Mouse (Mus musculus) kidney, embryonic 16.5 days (tissue): ENCODE measurements around the gene Pspn. TPM values are rescaled to one million over a fixed set of nuclear protein-coding genes. Genes with fewer than 3 reads are reported as not detected.

Source experiments
- ATAC-seq: fragments of 200-750 bp; cut with Nextera tagmentation; 2 replicates; pipeline ENCODE4 v1.8.0; 2017; ENCODE audit warnings: moderate TSS enrichment; ENCODE audit not compliant: low FRiP score, low TSS enrichment
- H3K27ac ChIP-seq: fragments of 300-500 bp; sonication (generic); 2 replicates; pipeline ENCODE4 v1.5.1; 2014; ENCODE audit warnings: low read length
- H3K27me3 ChIP-seq: fragments of 300-500 bp; sonication (generic); 2 replicates; pipeline ENCODE4 v1.6.1; 2014; ENCODE audit warnings: low read length, control low read depth, mixed read lengths; ENCODE audit not compliant: insufficient read depth
- H3K36me3 ChIP-seq: fragments of 300-500 bp; sonication (generic); 2 replicates; pipeline ENCODE4 v1.6.1; 2014; ENCODE audit warnings: low read length, control low read depth, mixed read lengths; ENCODE audit not compliant: insufficient read depth
- H3K4me1 ChIP-seq: fragments of 300-500 bp; sonication (generic); 2 replicates; pipeline ENCODE4 v1.6.1; 2014; ENCODE audit warnings: low read length, control low read depth, mixed read lengths; ENCODE audit not compliant: insufficient read depth
- H3K4me2 ChIP-seq: fragments of 300-500 bp; sonication (generic); replicated peaks from 2 replicates; pipeline ENCODE4 v1.6.1; 2014; ENCODE audit warnings: low read depth, low read length
- H3K4me3 ChIP-seq: fragments of 300-500 bp; sonication (generic); 2 replicates; pipeline ENCODE4 v1.5.1; 2014; ENCODE audit warnings: mild to moderate bottlenecking, low read length
- H3K9ac ChIP-seq: fragments of 300-500 bp; sonication (generic); replicated peaks from 2 replicates; pipeline ENCODE4 v1.6.1; 2014; ENCODE audit warnings: low read length
- H3K9me3 ChIP-seq: fragments of 300-500 bp; sonication (generic); 2 replicates; pipeline ENCODE4 v1.6.1; 2016; ENCODE audit warnings: low read length, control low read depth
- WGBS: fragments of 180-500 bp; shearing (Covaris S2); extraction: QIAGEN DNeasy Blood & Tissue Kit; methylation state at CpG from one replicate; pipeline ENCODE4 v1.1.7; 2014; 5-methylcytosine and 5-hydroxymethylcytosine counted together
- polyA plus RNA-seq: library from polyadenylated mRNA; unstranded; fragments of >200 nt; fragmentation: Nextera tagmentation; extraction: Ambion mirVana; gene quantifications from 2 replicates; pipeline ENCODE4 v1.2.1, GENCODE M21; 2015

Gene Pspn
- polyA plus RNA-seq, 1 experiment from 2014 or later: 0.64 TPM

- Histone ChIP-seq H3K9me3 (no peaks in the 10 kb centered on the region), H3K4me2 (no peak overlapping the region), H3K27ac (no peak overlapping the region), H3K4me1 (peaks cover 6% of the 10 kb centered on the region), H3K9ac (no peak overlapping the region), H3K4me3 (no peak overlapping the region), H3K36me3 (no peaks in the 10 kb centered on the region), H3K27me3 (no peaks in the 10 kb centered on the region)
- ATAC-seq: no peak
- 85% methylated on average over 3 of the region's 3 CpGs for WGBS
Measured at GRCm38 (mm10) chr17:56986105-56986805, 13.6 kb downstream of the Pspn start.

GRCm38 (mm10) chr17:56985656-56986055 is 14.2 kb downstream of the Pspn start:
- Histone ChIP-seq H3K27me3 (no peaks in the 10 kb centered on the region), H3K4me2 (no peak overlapping the region), H3K9ac (no peak overlapping the region), H3K9me3 (no peaks in the 10 kb centered on the region), H3K4me3 (no peak overlapping the region), H3K4me1 (peaks cover under 1% of the 10 kb centered on the region; the same call in 1 of the 2 replicates), H3K36me3 (no peaks in the 10 kb centered on the region), H3K27ac (no peak overlapping the region)
- ATAC-seq: no peak
- WGBS: 63% methylated on average over 3 of the region's 3 CpGs

GRCm38 (mm10) chr17:56984886-56985285 is 14.9 kb downstream of the Pspn start:
- Histone ChIP-seq H3K36me3 (no peaks in the 10 kb centered on the region), H3K27ac (no peak overlapping the region), H3K9me3 (no peaks in the 10 kb centered on the region), H3K9ac (no peak overlapping the region), H3K4me3 (no peak overlapping the region), H3K4me2 (no peak overlapping the region), H3K27me3 (no peaks in the 10 kb centered on the region), H3K4me1 (no peaks in the 10 kb centered on the region)
- ATAC-seq: no peak
- WGBS: 78% methylated on average over 9 of the region's 9 CpGs

- H3K9ac ChIP-seq: no peak within 1 kb of the TSS
- no peaks in the 10 kb centered on the region for H3K27me3 ChIP-seq
- no peak within 1 kb of the TSS for H3K4me3 ChIP-seq
- no peaks in the 10 kb centered on the region for H3K9me3 ChIP-seq
- H3K27ac ChIP-seq: no peak within 1 kb of the TSS
- 85% methylated on average over 5 of the region's 5 CpGs for WGBS
- H3K36me3 ChIP-seq: no peaks in the 10 kb centered on the region
- no peak for ATAC-seq
- H3K4me1 ChIP-seq: no peaks in the 10 kb centered on the region
- no peak within 1 kb of the TSS for H3K4me2 ChIP-seq
Measured at GRCm38 (mm10) chr17:56982013-56982412, 17.8 kb downstream of the Pspn start, which contains the start of gene Acer1. Gene Acer1 (minus strand): TSS chr17:56982126.

- no peak overlapping the region for H3K4me3 ChIP-seq
- H3K27ac ChIP-seq: no peak overlapping the region
- no peak overlapping the region for H3K4me2 ChIP-seq
- H3K27me3 ChIP-seq: no peaks in the 10 kb centered on the region
- H3K9ac ChIP-seq: no peak overlapping the region
- H3K4me1 ChIP-seq: no peaks in the 10 kb centered on the region
- no peak for ATAC-seq
- no peaks in the 10 kb centered on the region for H3K36me3 ChIP-seq
- no peaks in the 10 kb centered on the region for H3K9me3 ChIP-seq
- 62% methylated on average over 7 of the region's 7 CpGs for WGBS
Measured at GRCm38 (mm10) chr17:56981049-56981448, 18.8 kb downstream of the Pspn start.

- H3K4me1 ChIP-seq: no peaks in the 10 kb centered on the region
- no peak overlapping the region for H3K27ac ChIP-seq
- H3K36me3 ChIP-seq: no peaks in the 10 kb centered on the region
- no peak for ATAC-seq
- WGBS: 14% methylated on average over 7 of the region's 8 CpGs
- no peak overlapping the region for H3K9ac ChIP-seq
- no peaks in the 10 kb centered on the region for H3K9me3 ChIP-seq
- no peaks in the 10 kb centered on the region for H3K27me3 ChIP-seq
- H3K4me3 ChIP-seq: no peak overlapping the region
- H3K4me2 ChIP-seq: no peak overlapping the region
Measured at GRCm38 (mm10) chr17:56979524-56979923, 20.3 kb downstream of the Pspn start.

GRCm38 (mm10) chr17:56976531-56977390 is 23.1 kb downstream of the Pspn start:
- H3K4me3 ChIP-seq: no peak overlapping the region
- H3K9me3 ChIP-seq: no peaks in the 10 kb centered on the region
- WGBS: 79% methylated on average over 8 of the region's 8 CpGs
- H3K9ac ChIP-seq: no peak overlapping the region
- H3K4me2 ChIP-seq: no peak overlapping the region
- ATAC-seq: no peak
- H3K36me3 ChIP-seq: no peaks in the 10 kb centered on the region
- H3K27me3 ChIP-seq: no peaks in the 10 kb centered on the region
- H3K4me1 ChIP-seq: no peaks in the 10 kb centered on the region
- no peak overlapping the region for H3K27ac ChIP-seq

- H3K9ac ChIP-seq: no peak overlapping the region
- H3K4me1 ChIP-seq: no peaks in the 10 kb centered on the region
- no peak for ATAC-seq
- H3K27ac ChIP-seq: no peak overlapping the region
- WGBS: 73% methylated on average over 3 of the region's 3 CpGs
- H3K36me3 ChIP-seq: no peaks in the 10 kb centered on the region
- H3K4me2 ChIP-seq: no peak overlapping the region
- no peak overlapping the region for H3K4me3 ChIP-seq
- no peaks in the 10 kb centered on the region for H3K27me3 ChIP-seq
- no peaks in the 10 kb centered on the region for H3K9me3 ChIP-seq
Measured at GRCm38 (mm10) chr17:56975391-56975790, 24.4 kb downstream of the Pspn start.

GRCm38 (mm10) chr17:56974708-56975240 is 25.0 kb downstream of the Pspn start:
- Histone ChIP-seq H3K27me3 (0 out of 2 replicates have a peak, but pooled peaks cover 3% of the 10 kb centered on the region), H3K4me3 (no peak overlapping the region), H3K4me1 (no peaks in the 10 kb centered on the region), H3K27ac (no peak overlapping the region), H3K9me3 (no peaks in the 10 kb centered on the region), H3K4me2 (no peak overlapping the region), H3K36me3 (no peaks in the 10 kb centered on the region), H3K9ac (no peak overlapping the region)
- 75% methylated on average over 5 of the region's 5 CpGs for WGBS
- no peak for ATAC-seq
